8 mouse cellular contexts compared by ENCODE assay signal in genomic region chr4:63410583-63410934, GRCm38 (mm10). TPM values are rescaled to one million over a fixed set of nuclear protein-coding genes. Genes with fewer than 3 reads are reported as not detected.
A peak's percentile ranks its signal among the peaks of the same experiment; 100 is the strongest.
DNase-seq lines count a peak whose midpoint lies in the region; ATAC-seq and TF ChIP-seq lines count a peak whose summit lies in the region.

No protein-coding gene starts in this region.

- no peak for TF ChIP-seq CTCF in bone marrow, adult 2 months (IDR thresholded peaks at IDR 0.05; ENCODE audit: control insufficient read depth, insufficient read depth, low read length)
- no peak for TF ChIP-seq CTCF in kidney, adult 2 months (conservative IDR thresholded peaks at IDR 0.05; ENCODE audit: insufficient read depth, insufficient read length, low read depth, low read length)
- TF ChIP-seq CTCF in small intestine, adult 2 months (IDR thresholded peaks at IDR 0.05; ENCODE audit: extremely low read depth, insufficient read length, insufficient replicate concordance, low read depth, low read length), result no peak

- H3K27ac ChIP-seq in bone marrow, adult 2 months (ENCODE audit: control insufficient read depth, insufficient read depth, low read depth, low read length, poor library complexity), result peak overlapping the region; percentile 59
- H3K27ac ChIP-seq in embryonic facial prominence, embryonic 14.5 days (replicated peaks; ENCODE audit: low read depth, low read length), result no peak overlapping the region; the same call in 1 of the 2 replicates
- no peak overlapping the region for H3K27ac ChIP-seq in kidney, adult 2 months (ENCODE audit: insufficient read depth, low read depth, low read length)
- H3K27ac ChIP-seq in limb, embryonic 11.5 days (replicated peaks; ENCODE audit: low read depth, low read length), result peak overlapping the region; percentile 10; the same call in 1 of the 2 replicates
- peak overlapping the region; percentile 68 for H3K27ac ChIP-seq in midbrain, embryonic 13.5 days
- no peak overlapping the region for H3K27ac ChIP-seq in small intestine, adult 2 months (ENCODE audit: insufficient read depth, low read depth, low read length)

- peak; percentile 94 for ATAC-seq in embryonic facial prominence, embryonic 14.5 days (ENCODE audit: low read depth)
- peak; percentile 84 for ATAC-seq in limb, embryonic 11.5 days (ENCODE audit: insufficient number of reproducible peaks, low FRiP score, low TSS enrichment, low read depth)
- ATAC-seq in midbrain, embryonic 13.5 days, result peak; percentile 92

- H3K27me3 ChIP-seq in embryonic facial prominence, embryonic 14.5 days (replicated peaks; ENCODE audit: control insufficient read depth, insufficient read depth, low read length), result no peaks in the 10 kb centered on the region
- no peaks in the 10 kb centered on the region for H3K27me3 ChIP-seq in kidney, adult 2 months (replicated peaks; ENCODE audit: control insufficient read depth, insufficient read depth, low read length)
- no peaks in the 10 kb centered on the region for H3K27me3 ChIP-seq in limb, embryonic 11.5 days (ENCODE audit: control insufficient read depth, insufficient read depth, low read length)
- no peaks in the 10 kb centered on the region for H3K27me3 ChIP-seq in midbrain, embryonic 13.5 days
- no peaks in the 10 kb centered on the region for H3K27me3 ChIP-seq in small intestine, adult 2 months (ENCODE audit: control insufficient read depth, insufficient read depth, low read length)

- H3K4me3 ChIP-seq in bone marrow, adult 2 months (replicated peaks; ENCODE audit: control insufficient read depth, low read depth, low read length), result peak overlapping the region; percentile 77
- peak overlapping the region; percentile 57 for H3K4me3 ChIP-seq in embryonic facial prominence, embryonic 14.5 days (ENCODE audit: low read depth, low read length)
- peak overlapping the region; percentile 65 for H3K4me3 ChIP-seq in kidney, adult 2 months (ENCODE audit: insufficient read depth, low read depth, low read length)
- H3K4me3 ChIP-seq in limb, embryonic 11.5 days (ENCODE audit: low read depth, low read length), result peak overlapping the region; percentile 56
- peak overlapping the region; percentile 69 for H3K4me3 ChIP-seq in midbrain, embryonic 13.5 days (replicated peaks)
- peak overlapping the region; percentile 82 for H3K4me3 ChIP-seq in small intestine, adult 2 months (ENCODE audit: low read depth, low read length)

- no peaks in the 10 kb centered on the region for H3K9me3 ChIP-seq in embryonic facial prominence, embryonic 14.5 days (ENCODE audit: control insufficient read depth, low read length)
- no peaks in the 10 kb centered on the region for H3K9me3 ChIP-seq in limb, embryonic 11.5 days (ENCODE audit: control insufficient read depth, low read length)
- no peaks in the 10 kb centered on the region for H3K9me3 ChIP-seq in midbrain, embryonic 13.5 days

- H3K4me1 ChIP-seq in bone marrow, adult 2 months (ENCODE audit: control insufficient read depth, insufficient read depth, low read length), result peaks cover 7% of the 10 kb centered on the region
- H3K4me1 ChIP-seq in embryonic facial prominence, embryonic 14.5 days (ENCODE audit: control insufficient read depth, insufficient read depth, low read length), result peaks cover 12% of the 10 kb centered on the region
- H3K4me1 ChIP-seq in kidney, adult 2 months (ENCODE audit: control insufficient read depth, insufficient read depth, low read length), result no peaks in the 10 kb centered on the region
- H3K4me1 ChIP-seq in limb, embryonic 11.5 days (ENCODE audit: control insufficient read depth, insufficient read depth, low read length), result peaks cover 7% of the 10 kb centered on the region
- H3K4me1 ChIP-seq in midbrain, embryonic 13.5 days (replicated peaks), result peaks cover 36% of the 10 kb centered on the region
- peaks cover 6% of the 10 kb centered on the region; the same call in 1 of the 2 replicates for H3K4me1 ChIP-seq in small intestine, adult 2 months (ENCODE audit: control insufficient read depth, insufficient read depth, insufficient read length, low read length)

- peak overlapping the region; percentile 54; the same call in 1 of the 2 replicates for H3K9ac ChIP-seq in embryonic facial prominence, embryonic 14.5 days (ENCODE audit: low read depth, low read length)
- peak overlapping the region; percentile 43 for H3K9ac ChIP-seq in limb, embryonic 11.5 days (ENCODE audit: low read length)
- peak overlapping the region; percentile 72 for H3K9ac ChIP-seq in midbrain, embryonic 13.5 days (replicated peaks)

- H3K36me3 ChIP-seq in embryonic facial prominence, embryonic 14.5 days (ENCODE audit: control insufficient read depth, insufficient read depth, low read length), result no peaks in the 10 kb centered on the region
- H3K36me3 ChIP-seq in kidney, adult 2 months (ENCODE audit: control insufficient read depth, insufficient read depth, low read length), result no peaks in the 10 kb centered on the region
- H3K36me3 ChIP-seq in limb, embryonic 11.5 days (ENCODE audit: control insufficient read depth, insufficient read depth, low read length), result no peaks in the 10 kb centered on the region
- peaks cover 2% of the 10 kb centered on the region; the same call in 1 of the 2 replicates for H3K36me3 ChIP-seq in midbrain, embryonic 13.5 days
- H3K36me3 ChIP-seq in small intestine, adult 2 months (ENCODE audit: control insufficient read depth, insufficient read depth, low read length), result no peaks in the 10 kb centered on the region

- DNase-seq in 3T3-L1 (ENCODE audit: low read depth, low spot score), result peak; percentile 84
- DNase-seq in embryonic facial prominence, embryonic 14.5 days (ENCODE audit: low spot score), result peak; percentile 98
- DNase-seq in heart, adult 18-20 months, result peak; percentile 95 to 97
- DNase-seq in kidney, adult 2 months, result peak; percentile 96
- DNase-seq in limb, embryonic 11.5 days (ENCODE audit: low spot score), result peak; percentile 97

- TF ChIP-seq POLR2A in bone marrow, adult 2 months (IDR thresholded peaks at IDR 0.05; ENCODE audit: borderline replicate concordance, control insufficient read depth, low read depth, low read length), result peak; percentile 60; the same call in 1 of the 2 replicates
- TF ChIP-seq POLR2A in kidney, adult 2 months (IDR thresholded peaks at IDR 0.05; ENCODE audit: low read depth, low read length), result no peak
- no peak for TF ChIP-seq POLR2A in small intestine, adult 2 months (IDR thresholded peaks at IDR 0.05; ENCODE audit: low read depth, low read length)

- H3K4me2 ChIP-seq in embryonic facial prominence, embryonic 14.5 days (ENCODE audit: low read depth, low read length), result peak overlapping the region; percentile 99
- peak overlapping the region; percentile 90 for H3K4me2 ChIP-seq in limb, embryonic 11.5 days (ENCODE audit: low read depth, severe bottlenecking)
- H3K4me2 ChIP-seq in midbrain, embryonic 13.5 days (replicated peaks), result peak overlapping the region; percentile 92

- under 1% methylated on average over 19 of the region's 19 CpGs for WGBS in bone marrow, adult 2 months
- 1% methylated on average over 18 of the region's 19 CpGs for WGBS in embryonic facial prominence, embryonic 14.5 days
- WGBS in kidney, adult 2 months, result under 1% methylated on average over 19 of the region's 19 CpGs
- under 1% methylated on average over 19 of the region's 19 CpGs for WGBS in limb, embryonic 11.5 days
- under 1% methylated on average over 19 of the region's 19 CpGs for WGBS in midbrain, embryonic 13.5 days
- WGBS in small intestine, adult 2 months, result 0% methylated on average over 19 of the region's 19 CpGs

RNA-seq across cellular contexts. Expression of gene Akna, which starts 7.4 kb away (rescaled TPM):
- polyA plus RNA-seq in bone marrow, adult 2 months (2011; ENCODE audit: insufficient read depth, insufficient read length, low replicate concordance, missing spikeins), result 34.5 and 61.0 TPM in 2 replicates
- polyA plus RNA-seq in embryonic facial prominence, embryonic 14.5 days (2014; fragmentation: Nextera tagmentation; extraction: Ambion mirVana), result 5.2 and 5.9 TPM in 2 replicates
- total RNA-seq in heart, adult 18-20 months (2021), result 1 to 10 TPM; 3.5 to 7.3 TPM
- polyA plus RNA-seq in kidney, adult 2 months (2012; rRNA removed), result 2.2 and 5.8 TPM in 2 replicates
- polyA plus RNA-seq in limb, embryonic 11.5 days (2014; fragmentation: Nextera tagmentation; extraction: Ambion mirVana), result 9.5 and 10.9 TPM in 2 replicates
- polyA plus RNA-seq in midbrain, embryonic 13.5 days (2015; fragmentation: Nextera tagmentation; extraction: Ambion mirVana), result 10.7 and 11.8 TPM in 2 replicates
- polyA plus RNA-seq in small intestine, adult 2 months (2012; rRNA removed), result 8.1 and 11.5 TPM in 2 replicates

RNA-seq across cellular contexts. Expression of gene Orm2, which starts 48.3 kb away (rescaled TPM):
- not detected in 2 replicates for polyA plus RNA-seq in bone marrow, adult 2 months (2011; ENCODE audit: insufficient read depth, insufficient read length, low replicate concordance, missing spikeins)
- not detected in 2 replicates for polyA plus RNA-seq in embryonic facial prominence, embryonic 14.5 days (2014; fragmentation: Nextera tagmentation; extraction: Ambion mirVana)
- under 1 TPM in 1 of 2 experiments, not detected in 1; 0.82 TPM for total RNA-seq in heart, adult 18-20 months (2021)
- polyA plus RNA-seq in kidney, adult 2 months (2012; rRNA removed), result 0.16 TPM in 1 of 2 replicates, not detected in the other
- polyA plus RNA-seq in limb, embryonic 11.5 days (2014; fragmentation: Nextera tagmentation; extraction: Ambion mirVana), result not detected in 2 replicates
- not detected in 2 replicates for polyA plus RNA-seq in midbrain, embryonic 13.5 days (2015; fragmentation: Nextera tagmentation; extraction: Ambion mirVana)
- polyA plus RNA-seq in small intestine, adult 2 months (2012; rRNA removed), result not detected in 2 replicates

RNA-seq across cellular contexts. Expression of gene Orm3, which starts 54.6 kb away (rescaled TPM):
- not detected in 2 replicates for polyA plus RNA-seq in bone marrow, adult 2 months (2011; ENCODE audit: insufficient read depth, insufficient read length, low replicate concordance, missing spikeins)
- not detected in 2 replicates for polyA plus RNA-seq in embryonic facial prominence, embryonic 14.5 days (2014; fragmentation: Nextera tagmentation; extraction: Ambion mirVana)
- 1 to 10 TPM; 2.2 to 3.1 TPM for total RNA-seq in heart, adult 18-20 months (2021)
- polyA plus RNA-seq in kidney, adult 2 months (2012; rRNA removed), result 0.14 and 0.38 TPM in 2 replicates
- polyA plus RNA-seq in limb, embryonic 11.5 days (2014; fragmentation: Nextera tagmentation; extraction: Ambion mirVana), result not detected in 2 replicates
- polyA plus RNA-seq in midbrain, embryonic 13.5 days (2015; fragmentation: Nextera tagmentation; extraction: Ambion mirVana), result not detected in 2 replicates
- polyA plus RNA-seq in small intestine, adult 2 months (2012; rRNA removed), result not detected in 2 replicates

Comparison
In these comparisons a context has a peak if more than half of its experiments do, and no peak if none do; other contexts are left out.
1. H3K27ac ChIP-seq: peak in bone marrow, adult 2 months (single experiment), limb, embryonic 11.5 days (single experiment) and midbrain, embryonic 13.5 days (single experiment); none in embryonic facial prominence, embryonic 14.5 days (single experiment), kidney, adult 2 months (single experiment) and small intestine, adult 2 months (single experiment).
2. Peak in every context shown above with its lines, with median percentiles within 50 percentile points of each other: DNase-seq, H3K4me3 ChIP-seq, ATAC-seq, H3K4me2 ChIP-seq and H3K9ac ChIP-seq.